Mouse (Mus musculus) spleen, adult 12 weeks (tissue): ENCODE results near the gene Ddx54.
A peak's percentile ranks its signal among the peaks of the same experiment; 100 is the strongest.

ENCODE experiments used
- DNase-seq: peaks from one replicate; pipeline ENCODE4 v3.0.0; 2022; ENCODE audit warnings: low spot score

The Ddx54 gene

DNA sequence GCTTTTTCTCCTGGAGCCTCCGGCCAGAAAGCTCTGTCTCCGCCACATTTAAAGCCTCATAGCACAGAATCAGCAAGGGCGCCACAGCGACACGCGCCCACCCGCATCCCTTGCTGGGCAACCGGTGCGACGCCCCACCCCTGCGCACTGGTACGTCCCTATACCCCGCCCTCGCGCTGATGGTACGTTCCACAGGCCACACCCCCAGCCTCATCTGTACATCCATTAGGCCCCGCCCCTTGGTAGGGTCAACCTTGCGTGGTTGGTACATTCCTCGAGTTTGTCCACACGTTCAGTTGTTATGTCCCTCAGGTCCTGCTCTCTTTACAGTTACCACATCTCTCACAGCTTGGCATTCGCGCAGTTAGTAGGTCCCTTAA lies at the start of gene Ddx54, which contains the start of gene Rita1:
Gene Ddx54, plus strand, starts transcription at position 298 of the 380 bp plus-strand sequence.
Gene Rita1, minus strand, starts transcription at position 148 of the 380 bp plus-strand sequence.
- DNase-seq, result no peak

- no peak for DNase-seq
These were observed 49.3 kb upstream of the Ddx54 start for GRCm38 (mm10) chr5:120562956-120563913.

- no peak for DNase-seq
These were observed 48.6 kb upstream of the Ddx54 start for GRCm38 (mm10) chr5:120563914-120564311.

DNA sequence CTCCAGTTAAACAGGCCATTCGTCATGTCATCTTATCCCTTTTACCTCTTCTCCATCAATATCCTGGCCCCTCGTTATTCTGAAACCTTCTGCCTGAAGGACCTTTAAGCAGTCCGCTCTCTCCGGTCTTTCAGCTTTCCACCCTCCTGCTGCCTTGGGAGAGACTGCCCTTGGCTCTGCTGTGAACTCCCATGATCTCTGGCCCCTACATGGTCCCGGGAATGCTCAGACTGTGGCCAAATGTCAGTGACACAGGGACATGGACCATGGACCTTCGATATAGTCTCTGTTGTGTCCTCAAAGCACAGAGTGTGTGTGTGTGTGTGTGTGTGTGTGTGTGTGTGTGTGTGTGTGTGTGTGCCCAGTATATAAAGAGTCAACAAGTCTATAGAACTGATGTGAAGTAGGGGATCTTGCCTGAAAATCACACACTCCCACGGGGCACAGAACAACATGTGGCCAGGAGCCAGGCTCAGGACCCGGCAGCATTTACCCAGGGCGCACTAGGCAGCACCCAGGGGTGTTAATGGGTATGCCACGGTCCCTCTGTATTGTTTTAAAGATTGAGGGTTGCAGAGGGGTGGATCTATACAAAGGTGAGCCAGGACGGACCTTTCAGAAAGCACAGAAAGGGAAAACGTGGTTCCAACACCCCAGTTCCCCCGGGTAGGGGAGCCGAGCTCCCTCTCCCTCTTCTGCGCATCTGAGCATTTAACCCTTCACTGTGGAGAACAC lies 47.2 kb upstream of the Ddx54 start:
- DNase-seq, result no peak

- no peak for DNase-seq
These were observed 46.4 kb upstream of the Ddx54 start for GRCm38 (mm10) chr5:120566101-120566500.

DNA sequence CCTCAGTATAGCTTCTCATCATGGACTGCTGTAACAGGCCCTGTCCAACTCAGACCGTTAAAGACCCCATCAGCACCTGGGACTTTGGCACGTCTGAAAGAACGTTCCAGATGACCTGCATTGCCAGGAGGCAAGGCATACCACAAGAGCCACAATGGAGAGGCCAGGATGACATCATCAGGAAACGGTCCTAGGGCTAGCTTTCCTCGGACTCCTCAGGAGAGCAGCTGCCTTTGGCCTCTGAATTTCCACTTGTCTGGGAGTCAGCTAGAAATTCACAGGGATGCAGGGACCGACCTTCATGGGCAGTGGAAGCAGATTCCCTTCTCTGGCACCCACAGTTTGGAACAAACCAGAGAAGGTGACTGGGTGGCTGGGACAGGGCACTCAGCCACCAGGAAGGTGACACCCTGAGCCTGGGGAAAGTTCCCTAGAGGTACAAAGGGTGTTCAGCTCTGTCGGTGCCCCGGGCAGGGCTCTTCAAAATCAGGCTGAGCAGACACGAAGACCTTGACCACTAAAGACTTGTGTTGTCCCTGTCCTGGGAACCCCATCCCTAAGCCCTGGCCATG lies 45.8 kb upstream of the Ddx54 start:
- no peak for DNase-seq

- DNase-seq, result no peak
These were observed 45.3 kb upstream of the Ddx54 start for GRCm38 (mm10) chr5:120567253-120567701.

- DNase-seq, result no peak
These were observed 44.8 kb upstream of the Ddx54 start for GRCm38 (mm10) chr5:120567761-120568211.

GRCm38 (mm10) chr5:120568336-120568768 lies 44.2 kb upstream of the Ddx54 start:
- no peak for DNase-seq

GRCm38 (mm10) chr5:120568964-120569363 lies 43.6 kb upstream of the Ddx54 start:
- DNase-seq, result no peak

DNA sequence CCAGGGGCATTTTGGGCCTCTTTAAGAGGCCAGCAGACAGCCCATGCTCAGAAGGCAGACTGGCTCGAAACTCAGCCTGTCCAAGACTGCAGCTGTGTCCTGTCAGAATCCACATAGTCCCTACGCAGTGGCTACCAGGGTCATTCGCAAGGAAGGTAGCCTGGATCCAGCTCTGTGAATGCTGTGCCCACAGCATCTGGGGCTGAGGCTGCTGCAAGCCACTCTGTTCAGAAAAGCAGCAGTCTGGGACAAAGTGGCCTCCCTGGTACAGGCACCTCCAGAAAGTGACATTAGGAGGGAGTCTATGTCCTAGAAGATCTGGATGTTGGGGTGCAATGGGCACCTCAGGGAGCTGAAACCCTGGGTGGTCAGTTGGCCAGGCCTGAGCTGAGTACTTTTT lies 42.7 kb upstream of the Ddx54 start:
- DNase-seq, result no peak

GRCm38 (mm10) chr5:120570289-120570897 lies 42.1 kb upstream of the Ddx54 start:
- no peak for DNase-seq

- no peak for DNase-seq
These were observed 41.3 kb upstream of the Ddx54 start for GRCm38 (mm10) chr5:120571056-120571740.

GRCm38 (mm10) chr5:120574469-120575063 lies 38.0 kb upstream of the Ddx54 start:
- DNase-seq, result no peak

GRCm38 (mm10) chr5:120576781-120577301 lies 35.7 kb upstream of the Ddx54 start:
- peak; percentile 21 for DNase-seq

DNA sequence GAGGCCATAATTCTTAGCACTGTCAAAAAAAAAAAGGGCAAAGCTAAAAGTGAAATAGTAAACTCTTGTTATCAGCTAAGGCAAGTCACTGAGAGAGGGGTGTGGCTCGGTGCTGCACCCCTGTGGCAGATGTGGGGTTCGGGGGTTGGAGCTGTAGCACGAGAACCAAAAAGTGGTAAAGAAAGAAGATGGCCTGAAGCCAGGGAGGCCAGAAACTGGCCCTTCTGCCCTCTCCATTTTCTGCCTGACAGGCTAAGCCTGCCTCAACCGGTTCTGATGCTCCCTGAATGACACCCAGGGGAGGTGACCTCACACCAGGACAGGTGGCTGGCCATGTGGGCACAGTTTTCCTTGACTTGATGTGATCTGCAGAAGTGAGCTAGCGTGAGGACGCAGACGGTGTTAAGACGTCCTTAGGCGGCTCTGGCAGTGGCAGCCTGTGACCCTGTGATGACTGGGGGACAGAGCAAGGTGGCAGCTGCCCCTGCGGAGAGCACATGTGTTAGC lies 34.6 kb upstream of the Ddx54 start:
- DNase-seq, result peak; percentile 66

- peak; percentile 36 for DNase-seq
These were observed 33.9 kb upstream of the Ddx54 start for GRCm38 (mm10) chr5:120578504-120579081.

DNA sequence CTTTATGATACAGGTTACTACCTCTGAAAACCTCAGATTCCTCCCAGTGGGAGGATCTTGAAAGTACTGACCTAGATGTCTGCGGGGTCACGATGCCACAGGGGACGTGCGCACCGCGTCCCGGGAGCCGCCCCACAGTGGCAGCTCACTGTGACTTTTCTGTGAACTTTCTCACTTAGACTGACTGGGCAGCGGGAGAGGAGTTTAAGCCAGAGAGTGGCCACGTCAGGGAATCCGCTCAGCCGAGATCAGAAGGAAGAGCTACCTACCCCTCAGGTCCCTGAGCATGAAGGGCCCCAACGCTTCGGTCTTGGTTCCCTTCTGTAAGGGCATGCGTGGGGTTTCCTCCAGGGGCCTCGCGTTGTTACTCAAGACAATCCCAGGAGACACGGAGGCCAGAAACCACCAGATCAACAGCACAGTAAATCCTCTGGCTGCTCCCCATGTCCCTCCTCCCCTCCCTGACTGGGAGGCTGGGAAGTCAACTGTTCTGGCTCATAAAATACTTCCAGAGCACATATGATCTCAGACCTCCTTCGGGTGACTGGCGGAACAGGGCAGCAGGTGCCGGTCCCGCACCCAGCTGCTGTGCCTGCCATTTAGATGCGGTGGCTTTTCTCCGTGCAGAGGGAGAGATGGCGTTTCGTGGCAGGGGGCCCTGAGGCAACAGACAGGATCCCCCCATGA lies 33.2 kb upstream of the Ddx54 start:
- peak; percentile 29 for DNase-seq

- no peak for DNase-seq
These were observed 32.5 kb upstream of the Ddx54 start for GRCm38 (mm10) chr5:120579898-120580626.
